ENCODE assay signal across 27 mouse cellular contexts in the genomic region with DNA sequence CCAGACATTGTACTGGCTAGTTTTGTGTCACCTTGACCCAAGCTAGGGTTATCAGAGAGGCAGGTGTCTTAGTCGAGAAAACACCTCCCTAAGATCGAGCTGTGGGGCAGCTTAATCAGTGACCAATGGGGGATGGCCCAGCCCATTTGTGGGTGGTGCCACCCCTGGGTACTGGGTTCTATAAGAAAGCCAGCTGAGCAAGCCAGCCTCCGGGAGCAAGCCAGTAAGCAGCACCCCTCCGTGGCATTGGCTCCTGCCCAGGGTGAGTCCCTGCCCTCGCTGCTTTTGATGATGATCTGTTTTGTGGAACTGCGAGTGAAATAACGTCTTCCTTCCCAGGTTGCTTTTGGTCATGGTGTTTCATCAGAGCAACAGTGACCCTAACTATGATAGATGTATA. TPM values are rescaled to one million over a fixed set of nuclear protein-coding genes. Genes with fewer than 3 reads are reported as not detected.
"Had no signal": no experiment of that assay in that cellular context is flagged by ENCODE, and none has a peak within 500 bp of the region (broad histone marks: within the 10 kb centered on the region; RNA-seq: fewer than 3 reads in every experiment).

No protein-coding gene starts in this region.

- H3K4me2 ChIP-seq: embryonic facial prominence, embryonic 12.5 days; embryonic facial prominence, embryonic 13.5 days; embryonic facial prominence, embryonic 15.5 days; forebrain, embryonic 12.5 days; forebrain, embryonic 13.5 days; forebrain, embryonic 15.5 days had no signal

- DNase-seq: cerebellum, adult 2 months; cerebellum, adult 8-10 months; cerebellum, adult 9-10 months; cerebellum, adult 9-11 months; cerebellum, postnatal 10 days; cerebellum, postnatal 14 days; cerebellum, postnatal 25 days; cerebellum, postnatal 36 days; embryo, embryonic 11 days; forebrain, postnatal 0 days; gastrocnemius, adult 2 months; gastrocnemius, postnatal 10 days; gastrocnemius, postnatal 14 days; gastrocnemius, postnatal 25 days; gastrocnemius, postnatal 36 days; heart, adult 18-20 months had no signal

- H3K9me3 ChIP-seq: embryonic facial prominence, embryonic 10.5 days; embryonic facial prominence, embryonic 12.5 days; embryonic facial prominence, embryonic 13.5 days; embryonic facial prominence, embryonic 15.5 days; forebrain, embryonic 10.5 days; forebrain, embryonic 12.5 days; forebrain, embryonic 13.5 days; forebrain, embryonic 15.5 days had no signal

- H3K36me3 ChIP-seq: embryonic facial prominence, embryonic 10.5 days; embryonic facial prominence, embryonic 12.5 days; embryonic facial prominence, embryonic 13.5 days; embryonic facial prominence, embryonic 15.5 days; forebrain, embryonic 10.5 days; forebrain, embryonic 12.5 days; forebrain, embryonic 15.5 days had no signal

- H3K4me1 ChIP-seq: forebrain, embryonic 12.5 days had no signal

- H3K27ac ChIP-seq: embryonic facial prominence, embryonic 10.5 days; embryonic facial prominence, embryonic 12.5 days; embryonic facial prominence, embryonic 13.5 days; embryonic facial prominence, embryonic 15.5 days; forebrain, embryonic 10.5 days; forebrain, embryonic 12.5 days; forebrain, embryonic 13.5 days; forebrain, embryonic 15.5 days; heart, adult 2 months had no signal

- H3K27me3 ChIP-seq: embryonic facial prominence, embryonic 12.5 days; embryonic facial prominence, embryonic 13.5 days; embryonic facial prominence, embryonic 15.5 days; forebrain, embryonic 12.5 days; forebrain, embryonic 13.5 days; forebrain, embryonic 15.5 days had no signal

- H3K9ac ChIP-seq: embryonic facial prominence, embryonic 12.5 days; embryonic facial prominence, embryonic 13.5 days; embryonic facial prominence, embryonic 15.5 days; forebrain, embryonic 12.5 days; forebrain, embryonic 13.5 days; forebrain, embryonic 15.5 days; forebrain, postnatal 0 days had no signal

- H3K4me3 ChIP-seq: embryonic facial prominence, embryonic 10.5 days; embryonic facial prominence, embryonic 12.5 days; embryonic facial prominence, embryonic 13.5 days; embryonic facial prominence, embryonic 15.5 days; erythroblast, embryonic 14.5 days; forebrain, embryonic 10.5 days; forebrain, embryonic 12.5 days; forebrain, embryonic 13.5 days; forebrain, embryonic 15.5 days; heart, adult 2 months had no signal

- ATAC-seq: forebrain, embryonic 13.5 days; forebrain, embryonic 14.5 days; forebrain, embryonic 15.5 days; forebrain, postnatal 0 days had no signal

RNA-seq across cellular contexts. Expression of a gene that starts 49.9 kb away (rescaled TPM):
- polyA plus RNA-seq: erythroblast, embryonic 14.5 days had no signal
